Mouse (Mus musculus) small intestine, adult 2 months (tissue): ENCODE measurements around the gene Gm17482.

Source experiments
- CTCF ChIP-seq: fragments of 200-500 bp; IDR thresholded peaks from 2 replicates; pipeline ENCODE4 v1.5.1; 2012; ENCODE audit warnings: low read depth, mild to moderate bottlenecking, control low read depth, inconsistent platforms, low read length, moderate library complexity, mixed read lengths; ENCODE audit not compliant: insufficient replicate concordance, insufficient read length; ENCODE audit errors: extremely low read depth
- POLR2A ChIP-seq: fragments of 200-500 bp; IDR thresholded peaks from 2 replicates; pipeline ENCODE4 v1.6.1; 2012; ENCODE audit warnings: low read depth, mild to moderate bottlenecking, control low read depth, inconsistent platforms, low read length, moderate library complexity

DNA sequence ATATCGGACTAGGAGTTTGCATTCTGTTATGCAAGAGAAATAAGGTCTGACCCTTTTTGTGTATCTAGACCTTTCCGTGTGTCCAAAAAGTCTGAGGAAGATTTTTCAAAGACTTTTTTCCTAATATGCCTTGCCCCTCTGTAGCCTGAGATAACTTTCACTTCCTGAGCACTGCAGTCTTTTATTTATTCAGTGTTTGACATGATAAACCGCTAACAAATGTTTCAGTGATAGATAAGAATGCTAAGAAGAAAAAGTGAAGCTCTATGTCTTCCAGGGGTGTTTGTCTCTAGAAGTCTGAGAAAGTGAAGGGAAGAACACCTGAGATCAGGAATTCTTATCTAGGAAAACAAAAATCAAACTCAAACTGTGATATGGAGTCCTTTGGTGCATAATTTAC is 26.4 kb upstream of the Gm17482 start:
- TF ChIP-seq CTCF (no peak), POLR2A (no peak)
